Mouse (Mus musculus) CH12.LX (cell line): ENCODE results near the gene Fcgr4.
"Not testable (repeated sequence)": the region's sequence is repeated elsewhere in the genome, so short reads cannot be mapped to it uniquely, and the experiment has no call there.

Experiments
- CTCF ChIP-seq, 2 experiments: IDR thresholded peaks in 1 of 2; conservative IDR thresholded peaks in 1 of 2; 2 replicates each; pipeline ENCODE4 v1.5.1; 2011 to 2012; ENCODE audit warnings: low read depth in 2 of 2, low read length in 2 of 2, improper control_type of control experiment in 1 of 2, inconsistent platforms in 1 of 2, mild to moderate bottlenecking in 1 of 2, moderate library complexity in 1 of 2
- EP300 ChIP-seq: IDR thresholded peaks from 2 replicates; pipeline ENCODE4 v1.6.1; 2011; ENCODE audit warnings: low read length, improper control_type of control experiment
- ETS1 ChIP-seq: conservative IDR thresholded peaks from 2 replicates; pipeline ENCODE4 v1.6.1; 2012; ENCODE audit warnings: low read depth, mild to moderate bottlenecking, inconsistent platforms, low read length, improper control_type of control experiment, moderate library complexity
- MAX ChIP-seq: IDR thresholded peaks from 2 replicates; pipeline ENCODE4 v1.6.1; 2011; ENCODE audit warnings: low read length, improper control_type of control experiment
- MXI1 ChIP-seq: IDR thresholded peaks from 2 replicates; pipeline ENCODE4 v1.6.1; 2011; ENCODE audit warnings: mild to moderate bottlenecking, low read depth, low read length, improper control_type of control experiment
- POLR2A ChIP-seq: IDR thresholded peaks from 2 replicates; pipeline ENCODE4 v1.6.1; 2011; ENCODE audit warnings: low read depth, mild to moderate bottlenecking, improper control_type of control experiment, low read length
- ZMIZ1 ChIP-seq: IDR thresholded peaks from 2 replicates; pipeline ENCODE4 v1.6.1; 2012; ENCODE audit warnings: low read depth, mild to moderate bottlenecking, inconsistent platforms, low read length, improper control_type of control experiment

GRCm38 (mm10) chr1:171077192-171077591 is 58.5 kb downstream of the Fcgr4 start:
- TF ChIP-seq MAX; POLR2A; CTCF (conservative IDR thresholded peaks at IDR 0.05 in 1 of 2, IDR thresholded peaks at IDR 0.05 in 1 of 2; ENCODE audit: low read depth in 2 of 2, low read length in 2 of 2); EP300; MXI1; ZMIZ1; ETS1: not testable (repeated sequence)
